ENCODE assay signal across 19 mouse cellular contexts in the genomic region with DNA sequence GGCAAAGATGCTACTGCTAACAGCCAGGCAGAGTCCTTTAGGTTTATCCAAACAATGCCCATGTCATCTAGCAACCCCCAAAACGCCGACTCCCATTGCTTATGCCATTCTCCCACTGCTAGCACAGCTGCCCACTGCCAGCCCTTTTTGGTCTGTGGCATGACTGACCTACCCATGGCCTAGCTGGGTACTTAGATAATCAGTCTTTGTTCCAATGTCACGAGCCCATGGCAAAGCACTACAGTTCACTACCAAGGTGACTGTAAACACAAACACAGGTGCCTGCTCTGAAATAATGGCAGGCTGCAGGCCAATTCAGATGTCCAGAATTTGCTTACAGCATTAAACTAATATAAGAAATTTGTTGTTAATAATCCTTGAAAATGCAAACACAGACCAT. TPM values are rescaled to one million over a fixed set of nuclear protein-coding genes. Genes with fewer than 3 reads are reported as not detected.
A peak's percentile ranks its signal among the peaks of the same experiment; 100 is the strongest.
DNase-seq lines count a peak whose midpoint lies in the region; ATAC-seq and TF ChIP-seq lines count a peak whose summit lies in the region.
"Had no signal": no experiment of that assay in that cellular context is flagged by ENCODE, and none has a peak within 500 bp of the region (broad histone marks: within the 10 kb centered on the region; RNA-seq: fewer than 3 reads in every experiment).

No protein-coding gene starts in this region.

- intact Hi-C loops in heart, postnatal 14 days (cut with DNase I) = no loop called here

- DNase-seq in heart, adult 18-20 months = peak; percentile 64 to 66
- DNase-seq in heart, embryonic 10.5 days (ENCODE audit: low spot score) = no peak
- DNase-seq in liver, postnatal 0 days = no peak
- DNase-seq in heart, adult 9 months (ENCODE audit: low spot score in 2 of 2) = peak; percentile 37 to 62
- peak; percentile 16 to 44 for DNase-seq in heart, postnatal 14 days
- DNase-seq in left cerebral cortex, adult 9 months (ENCODE audit: low spot score in 2 of 2) = no peak
- no peak for DNase-seq in layer of hippocampus, adult 8-10 months (ENCODE audit: low spot score in 2 of 2)
- DNase-seq: adrenal gland, postnatal 14 days; cerebellum, adult 11-12 months; cerebellum, adult 9-10 months; cerebellum, postnatal 25 days; gastrocnemius, postnatal 36 days had no signal

- no peaks in the 10 kb centered on the region for H3K27me3 ChIP-seq in heart, embryonic 10.5 days (ENCODE audit: insufficient read depth, poor library complexity, severe bottlenecking)
- no peaks in the 10 kb centered on the region for H3K27me3 ChIP-seq in liver, postnatal 0 days (ENCODE audit: insufficient read depth, low read length)
- no peaks in the 10 kb centered on the region for H3K27me3 ChIP-seq in liver, embryonic 12.5 days (replicated peaks)
- H3K27me3 ChIP-seq: embryonic facial prominence, embryonic 12.5 days; forebrain, embryonic 15.5 days; heart, embryonic 13.5 days; hindbrain, embryonic 13.5 days had no signal

- no peaks in the 10 kb centered on the region for H3K4me1 ChIP-seq in heart, embryonic 10.5 days
- H3K4me1 ChIP-seq in liver, postnatal 0 days (ENCODE audit: insufficient read depth) = peaks cover 14% of the 10 kb centered on the region; the same call in 1 of the 2 replicates
- peaks cover 6% of the 10 kb centered on the region; the same call in 1 of the 2 replicates for H3K4me1 ChIP-seq in liver, embryonic 12.5 days
- H3K4me1 ChIP-seq: embryonic facial prominence, embryonic 12.5 days; forebrain, embryonic 15.5 days; heart, embryonic 13.5 days; hindbrain, embryonic 13.5 days had no signal

- no peak overlapping the region for H3K4me2 ChIP-seq in liver, postnatal 0 days (ENCODE audit: low read depth, low read length)
- no peak overlapping the region for H3K4me2 ChIP-seq in liver, embryonic 12.5 days
- H3K4me2 ChIP-seq: embryonic facial prominence, embryonic 12.5 days; forebrain, embryonic 15.5 days; heart, embryonic 13.5 days; hindbrain, embryonic 13.5 days had no signal

- no peak overlapping the region for H3K4me3 ChIP-seq in heart, embryonic 10.5 days
- H3K4me3 ChIP-seq in liver, postnatal 0 days (ENCODE audit: low read depth, low read length) = no peak overlapping the region
- no peak overlapping the region for H3K4me3 ChIP-seq in liver, embryonic 12.5 days
- H3K4me3 ChIP-seq: embryonic facial prominence, embryonic 12.5 days; forebrain, embryonic 15.5 days; heart, embryonic 13.5 days; hindbrain, embryonic 13.5 days had no signal

- no peak for ATAC-seq in liver, postnatal 0 days
- no peak for ATAC-seq in liver, embryonic 12.5 days
- ATAC-seq: forebrain, embryonic 15.5 days; hindbrain, postnatal 0 days had no signal

- no peak for TF ChIP-seq EP300 in liver, postnatal 0 days (IDR thresholded peaks at IDR 0.05; ENCODE audit: low read depth)

- no peak overlapping the region for H3K9ac ChIP-seq in liver, postnatal 0 days (replicated peaks)
- no peak overlapping the region for H3K9ac ChIP-seq in liver, embryonic 12.5 days
- H3K9ac ChIP-seq: embryonic facial prominence, embryonic 12.5 days; forebrain, embryonic 15.5 days; heart, embryonic 13.5 days; hindbrain, embryonic 13.5 days had no signal

- TF ChIP-seq CTCF in liver, postnatal 0 days (IDR thresholded peaks at IDR 0.05; ENCODE audit: low read depth) = no peak

- no peaks in the 10 kb centered on the region for H3K36me3 ChIP-seq in heart, embryonic 10.5 days
- H3K36me3 ChIP-seq in liver, postnatal 0 days (replicated peaks; ENCODE audit: insufficient read depth, low read length) = no peaks in the 10 kb centered on the region
- H3K36me3 ChIP-seq in liver, embryonic 12.5 days = no peaks in the 10 kb centered on the region
- H3K36me3 ChIP-seq: embryonic facial prominence, embryonic 12.5 days; forebrain, embryonic 15.5 days; heart, embryonic 13.5 days; hindbrain, embryonic 13.5 days had no signal

- H3K27ac ChIP-seq in heart, embryonic 10.5 days = no peak overlapping the region
- peak overlapping the region; percentile 42; the same call in 1 of the 2 replicates for H3K27ac ChIP-seq in liver, postnatal 0 days (ENCODE audit: low read depth)
- no peak overlapping the region for H3K27ac ChIP-seq in liver, embryonic 12.5 days
- H3K27ac ChIP-seq: embryonic facial prominence, embryonic 12.5 days; forebrain, embryonic 15.5 days; heart, embryonic 13.5 days; hindbrain, embryonic 13.5 days; hindbrain, postnatal 0 days had no signal

- no peaks in the 10 kb centered on the region for H3K9me3 ChIP-seq in heart, embryonic 10.5 days
- H3K9me3 ChIP-seq in liver, postnatal 0 days (ENCODE audit: low read length) = no peaks in the 10 kb centered on the region
- no peaks in the 10 kb centered on the region for H3K9me3 ChIP-seq in liver, embryonic 12.5 days (replicated peaks)
- H3K9me3 ChIP-seq: embryonic facial prominence, embryonic 12.5 days; forebrain, embryonic 15.5 days; heart, embryonic 13.5 days; hindbrain, embryonic 13.5 days had no signal

- 83% methylated on average over 3 of the region's 3 CpGs for WGBS in heart, embryonic 10.5 days
- WGBS in liver, postnatal 0 days (ENCODE audit: insufficient replicate concordance) = 79% methylated on average over 3 of the region's 3 CpGs
- WGBS in liver, embryonic 12.5 days (ENCODE audit: insufficient replicate concordance) = 67% methylated on average over 3 of the region's 3 CpGs

RNA-seq across cellular contexts. Expression of a gene that starts 25.0 kb away (rescaled TPM):
- 10 to 100 TPM; 11.5 to 11.6 TPM for total RNA-seq in heart, adult 18-20 months (2021)
- 17.2 and 23.4 TPM in 2 replicates for polyA plus RNA-seq in heart, embryonic 10.5 days (2016; fragmentation: Nextera tagmentation; extraction: Ambion mirVana)
- 109 and 110 TPM in 2 replicates for polyA plus RNA-seq in liver, postnatal 0 days (2015; fragmentation: Nextera tagmentation; extraction: Ambion mirVana)
- 17.9 and 18.2 TPM in 2 replicates for polyA plus RNA-seq in liver, embryonic 12.5 days (2016; fragmentation: Nextera tagmentation; extraction: Ambion mirVana)
- total RNA-seq in heart, postnatal 14 days (2021) = 10 to 100 TPM; 12.8 to 15.0 TPM
- 1 to 10 TPM; 2.4 to 3.7 (median 2.5) TPM for total RNA-seq in layer of hippocampus, adult 8-10 months (2022)
- polyA plus RNA-seq: C2C12 had no signal

RNA-seq across cellular contexts. Expression of a gene that starts 37.3 kb away (rescaled TPM):
- 10 to 100 TPM; 13.1 TPM for total RNA-seq in heart, adult 18-20 months (2021)
- 143 and 145 TPM in 2 replicates for polyA plus RNA-seq in heart, embryonic 10.5 days (2016; fragmentation: Nextera tagmentation; extraction: Ambion mirVana)
- 57.7 and 58.2 TPM in 2 replicates for polyA plus RNA-seq in liver, postnatal 0 days (2015; fragmentation: Nextera tagmentation; extraction: Ambion mirVana)
- polyA plus RNA-seq in liver, embryonic 12.5 days (2016; fragmentation: Nextera tagmentation; extraction: Ambion mirVana) = 69.9 and 70.4 TPM in 2 replicates
- total RNA-seq in heart, postnatal 14 days (2021) = 10 to 100 TPM; 14.9 to 21.4 TPM
- total RNA-seq in layer of hippocampus, adult 8-10 months (2022) = 1 to 10 TPM; 3.4 to 7.4 (median 5.3) TPM

Comparison
In these comparisons a context has a peak if more than half of its experiments do, and no peak if none do; other contexts are left out.
1. DNase-seq: peak in heart, adult 18-20 months (2 of 2), heart, adult 9 months (2 of 2) and heart, postnatal 14 days (2 of 2); none in heart, embryonic 10.5 days (single experiment), liver, postnatal 0 days (single experiment), left cerebral cortex, adult 9 months (0 of 2) and layer of hippocampus, adult 8-10 months (0 of 2).